Mouse (Mus musculus): ENCODE measurements around the gene Nnat.

- TF ChIP-seq CTCF (IDR thresholded peaks at IDR 0.05; ENCODE audit: control insufficient read depth, insufficient read depth, insufficient replicate concordance, low read depth, low read length) (no peak), POLR2A (IDR thresholded peaks at IDR 0.05; ENCODE audit: control insufficient read depth, low read depth, low read length) (no peak)
Measured at GRCm38 (mm10) chr2:157536476-157537081, 23.3 kb upstream of the Nnat start.
